Mouse (Mus musculus): Measurements from ENCODE around the gene Nfatc3. TPM values are rescaled to one million over a fixed set of nuclear protein-coding genes. Genes with fewer than 3 reads are reported as not detected.
A peak's percentile ranks its signal among the peaks of the same experiment; 100 is the strongest.

Nfatc3 gene
- polyA plus RNA-seq, 1 experiment, result 14.8 TPM

DNA sequence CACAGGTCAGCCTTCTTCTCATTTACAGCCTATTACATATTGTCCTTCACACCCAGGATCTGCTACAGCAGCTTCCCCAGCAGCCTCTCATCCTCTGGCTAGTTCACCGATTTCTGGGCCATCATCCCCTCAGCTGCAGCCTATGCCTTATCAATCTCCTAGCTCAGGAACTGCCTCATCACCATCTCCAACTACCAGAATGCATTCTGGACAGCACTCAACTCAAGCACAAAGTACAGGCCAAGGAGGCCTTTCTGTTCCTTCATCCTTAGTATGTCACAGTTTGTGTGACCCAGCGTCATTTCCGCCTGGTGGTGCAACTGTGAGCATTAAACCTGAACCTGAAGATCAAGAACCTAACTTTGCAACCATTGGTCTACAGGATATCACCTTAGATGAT is 50.1 kb downstream of the Nfatc3 start:
- 96% methylated on average over 3 of the region's 3 CpGs for WGBS
- DNase-seq (ENCODE audit: low read depth, low spot score), result no peak

DNA sequence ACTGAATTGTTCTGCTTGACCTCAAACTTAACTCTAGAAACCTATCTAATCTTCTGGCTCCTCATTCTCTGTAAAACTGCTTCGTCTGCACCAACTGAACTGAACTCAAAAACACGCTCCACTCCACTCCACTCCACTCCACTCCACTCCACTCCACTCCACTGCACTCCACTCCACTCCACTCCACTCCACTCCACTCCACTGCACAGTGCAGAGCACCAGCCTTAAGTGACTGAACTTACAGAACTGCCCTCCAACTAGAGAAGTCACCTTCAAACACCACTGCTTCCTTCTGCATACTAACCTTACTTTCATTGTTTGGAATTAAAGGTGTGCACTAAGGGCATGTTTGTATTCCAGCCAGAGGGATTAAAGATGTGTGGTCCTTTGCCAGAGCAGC is 53.4 kb downstream of the Nfatc3 start:
- WGBS, result 91% methylated on average over 2 of the region's 2 CpGs

DNA sequence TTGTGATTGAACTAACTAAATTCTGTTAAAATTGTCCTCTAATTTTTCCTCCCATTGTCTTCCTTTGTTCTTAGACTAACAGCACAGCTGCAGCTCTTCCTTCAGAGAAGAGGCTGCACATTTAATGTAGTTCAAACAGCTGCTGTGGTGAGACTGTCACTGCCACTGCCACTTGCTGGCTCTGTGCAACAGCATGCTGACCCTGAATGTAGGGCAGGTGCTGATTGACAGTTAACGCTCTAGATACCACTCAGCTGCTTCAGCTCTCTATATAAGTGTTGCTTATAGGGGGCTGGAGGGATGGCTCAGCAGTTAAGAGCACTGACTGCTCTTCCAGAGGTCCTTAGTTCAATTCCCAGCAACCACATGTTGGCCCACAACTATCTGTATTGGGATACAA is 53.9 kb downstream of the Nfatc3 start:
- DNase-seq (ENCODE audit: low read depth, low spot score), result no peak
- 97% methylated on average over 1 of the region's 1 CpGs for WGBS

More for the DNA sequence above, 53.4 kb downstream of the Nfatc3 start:
- DNase-seq (ENCODE audit: low read depth, low spot score), result no peak

DNA sequence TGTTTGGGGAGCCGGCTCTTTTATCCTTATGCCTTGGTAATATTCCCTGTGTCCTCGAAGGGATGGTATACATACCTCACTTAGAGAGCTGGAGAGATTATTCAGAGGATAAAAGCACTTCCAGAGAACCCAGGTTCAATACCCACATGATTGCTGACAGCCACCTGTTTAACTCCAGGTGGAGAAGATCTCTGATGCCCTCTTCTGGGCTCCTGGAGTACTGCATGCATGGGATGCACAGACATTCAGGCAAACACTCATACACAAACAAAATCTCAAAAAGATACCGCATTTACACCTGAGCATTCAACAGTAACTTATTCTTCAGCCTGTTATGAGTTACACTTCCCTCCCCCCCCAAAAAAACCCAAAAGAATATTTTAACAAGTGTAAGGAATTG is 57.3 kb downstream of the Nfatc3 start:
- DNase-seq (ENCODE audit: low read depth, low spot score), result no peak
- WGBS, result 99% methylated on average over 3 of the region's 3 CpGs

DNA sequence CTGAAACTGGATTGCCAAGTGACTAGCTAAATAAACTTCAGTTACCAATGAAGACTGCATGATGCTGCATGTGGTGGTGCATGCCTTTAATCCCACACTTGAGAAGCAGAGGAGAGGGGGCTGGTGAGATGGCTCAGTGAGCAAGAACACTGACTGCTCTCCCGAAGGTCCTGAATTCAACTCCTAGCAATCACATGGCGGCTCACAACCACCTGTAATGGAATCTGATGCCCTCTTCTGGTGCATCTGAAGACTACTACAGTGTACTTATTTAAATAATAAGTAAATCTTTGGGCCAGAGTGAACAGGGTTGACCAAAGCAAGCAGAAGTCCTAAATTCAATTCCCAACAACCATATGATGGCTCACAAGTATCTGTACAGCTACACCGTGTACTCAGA is 64.8 kb downstream of the Nfatc3 start:
- WGBS, result 78% methylated on average over 3 of the region's 3 CpGs
- DNase-seq (ENCODE audit: low read depth, low spot score), result no peak

DNA sequence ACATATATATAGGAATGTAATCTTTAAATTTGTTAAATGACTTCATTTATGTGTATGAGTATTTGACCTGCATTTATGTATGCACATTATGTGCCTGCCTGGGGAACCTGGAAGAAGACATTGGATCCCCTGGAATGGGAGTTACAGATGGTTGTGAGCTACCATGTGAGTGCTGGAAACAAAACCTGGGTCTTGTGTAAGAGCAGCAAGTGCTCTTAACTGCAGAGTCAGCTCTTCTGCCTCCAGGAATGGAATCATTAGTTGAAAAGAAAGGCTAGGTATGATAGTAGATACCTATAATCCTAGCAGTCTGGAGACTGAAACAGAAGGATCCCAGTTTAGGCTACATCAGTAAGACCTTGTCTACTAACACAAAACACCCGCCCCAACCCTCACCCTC is 67.4 kb downstream of the Nfatc3 start:
- whole genome bisulfite sequencing, result 100% methylated on average over 1 of the region's 1 CpGs
- DNase-seq (ENCODE audit: low read depth, low spot score), result no peak

DNA sequence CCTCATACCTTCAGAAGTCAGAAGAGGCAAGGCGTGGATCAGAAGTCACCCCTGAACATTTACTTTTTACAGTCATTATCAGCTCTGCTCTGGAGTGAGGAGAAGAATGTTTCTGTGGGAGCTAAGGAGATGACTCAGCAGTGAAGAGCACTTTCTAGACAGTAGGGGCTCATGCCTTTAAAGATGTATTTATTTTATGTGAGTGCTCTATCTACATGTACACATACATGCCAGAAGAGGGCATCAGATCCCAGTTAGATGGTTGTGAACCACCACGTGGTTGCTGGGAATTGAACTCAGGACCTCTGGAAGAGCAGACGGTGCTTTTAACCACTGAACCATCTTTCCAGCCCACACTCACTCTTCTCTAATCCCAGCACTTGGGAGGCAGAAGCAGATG is 68.4 kb downstream of the Nfatc3 start:
- DNase-seq (ENCODE audit: low read depth, low spot score), result no peak
- 59% methylated on average over 3 of the region's 3 CpGs for WGBS

DNA sequence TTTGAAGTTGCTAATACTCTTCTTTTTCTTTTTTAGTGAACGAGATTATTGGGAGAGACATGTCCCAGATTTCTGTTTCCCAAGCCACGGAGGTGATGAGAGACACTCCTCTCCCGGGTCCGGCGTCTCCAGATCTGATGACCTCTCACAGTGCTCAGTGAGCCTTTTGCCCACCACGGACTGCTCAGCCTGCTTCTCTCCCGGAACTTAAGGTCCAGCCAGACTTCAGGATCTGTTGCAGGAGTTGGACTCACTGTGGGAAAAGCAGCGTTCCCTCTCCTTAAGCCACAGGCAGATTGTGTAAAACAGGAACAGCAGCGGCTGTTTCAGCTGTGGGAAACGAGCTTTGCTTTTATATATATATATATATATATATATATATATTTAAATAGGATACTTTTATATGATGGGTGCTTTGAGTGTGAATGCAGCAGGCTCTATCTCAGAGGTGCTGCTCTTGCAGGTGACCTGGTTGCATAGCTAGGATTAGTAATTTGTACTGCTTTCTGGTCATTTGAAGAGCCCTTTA is 69.3 kb downstream of the Nfatc3 start:
- 82% methylated on average over 10 of the region's 10 CpGs for WGBS
- DNase-seq (ENCODE audit: low read depth, low spot score), result no peak

DNA sequence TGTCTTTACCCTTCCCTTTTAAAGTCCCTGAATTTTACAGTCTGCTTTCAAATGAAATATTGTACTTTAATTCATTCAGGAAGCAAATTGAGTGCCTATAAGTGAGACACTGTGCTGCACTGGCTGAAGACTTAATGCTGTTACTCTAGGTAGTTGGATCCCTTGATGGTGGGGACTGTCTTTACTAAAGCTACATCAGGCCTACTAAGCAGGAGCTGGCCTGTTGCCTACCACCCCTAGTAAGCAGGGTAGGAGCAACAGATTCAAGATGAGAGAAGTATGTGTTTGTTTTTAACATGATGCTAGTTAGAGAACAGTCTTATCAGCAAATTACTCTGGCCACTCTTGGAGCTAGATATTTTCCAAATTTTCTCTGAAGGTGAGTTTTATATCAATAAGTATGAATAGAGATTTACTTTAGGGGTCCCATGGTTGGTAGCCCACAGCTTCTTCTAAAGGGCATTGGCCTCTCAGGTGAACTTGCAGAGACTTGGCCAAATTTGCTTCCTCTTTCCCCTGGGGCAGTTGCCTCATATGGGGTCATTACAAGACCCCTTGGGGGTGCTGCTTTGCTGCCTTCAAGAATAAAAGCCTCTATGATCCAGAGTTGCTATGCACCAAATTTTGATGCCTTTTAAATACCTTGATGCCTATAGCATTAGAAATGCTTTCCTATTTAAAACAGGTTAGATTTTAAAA is 70.7 kb downstream of the Nfatc3 start:
- no peak for DNase-seq (ENCODE audit: low read depth, low spot score)

DNA sequence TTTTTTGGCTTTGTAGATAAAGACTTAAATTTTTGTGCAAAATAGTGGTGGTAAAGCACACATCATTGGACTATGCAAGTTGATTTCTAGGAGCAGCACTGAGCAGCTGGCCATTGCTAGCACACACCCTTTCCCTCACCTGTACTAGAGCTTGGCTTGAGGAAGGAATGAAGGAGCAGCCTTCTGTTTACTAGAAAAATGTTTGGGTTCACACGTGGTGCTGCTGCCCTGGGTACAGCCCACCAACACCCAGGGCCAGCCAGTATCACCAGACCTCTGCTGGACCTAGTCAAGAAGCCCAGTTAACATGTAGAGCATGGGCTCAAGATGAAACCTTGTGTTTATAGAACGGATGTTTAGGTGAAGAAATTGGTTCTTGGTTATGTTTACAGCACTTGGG is 71.4 kb downstream of the Nfatc3 start:
- DNase-seq (ENCODE audit: low read depth, low spot score), result no peak
- WGBS, result 42% methylated on average over 2 of the region's 2 CpGs

DNA sequence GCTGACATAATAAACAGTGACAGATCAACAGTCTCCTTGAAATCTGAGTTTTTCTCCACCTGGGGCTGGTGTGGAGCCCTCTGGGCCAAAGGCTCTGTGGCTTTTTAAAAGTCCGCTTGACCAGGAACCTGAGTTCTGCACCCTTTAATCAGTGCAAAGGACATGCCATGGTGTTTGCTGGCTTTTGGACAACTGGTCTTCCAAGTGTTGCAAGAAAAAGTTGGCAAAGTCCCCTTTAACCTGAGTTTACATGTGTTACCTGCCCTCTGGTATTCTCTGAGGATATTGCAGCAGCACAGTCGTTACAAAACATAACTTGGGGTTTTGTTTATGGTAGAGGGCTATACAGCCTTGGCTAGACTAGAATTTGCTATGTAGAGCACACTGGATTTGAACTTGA is 71.9 kb downstream of the Nfatc3 start:
- DNase-seq (ENCODE audit: low read depth, low spot score), result no peak
- 69% methylated on average over 2 of the region's 2 CpGs for WGBS

DNA sequence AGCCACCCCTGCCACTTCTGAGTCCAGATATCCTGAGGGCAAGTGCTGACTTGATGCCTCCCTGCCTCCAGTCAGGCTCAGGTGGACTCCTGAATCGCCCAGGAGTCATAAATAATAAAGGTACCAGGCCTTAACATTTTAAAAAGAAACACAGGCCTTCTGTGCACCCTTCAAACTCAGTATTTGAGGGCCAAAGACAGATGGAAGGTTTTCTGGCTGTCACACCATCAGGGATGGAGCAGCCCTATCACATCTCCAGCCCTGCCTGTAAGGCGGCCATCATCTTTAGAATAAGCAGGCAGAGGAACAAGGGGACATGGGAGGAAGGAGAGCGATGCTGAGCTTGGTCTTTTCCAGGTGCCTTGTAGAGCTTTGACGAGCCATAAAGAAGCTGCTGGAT is 72.4 kb downstream of the Nfatc3 start:
- WGBS, result 87% methylated on average over 4 of the region's 4 CpGs
- DNase-seq (ENCODE audit: low read depth, low spot score), result no peak

DNA sequence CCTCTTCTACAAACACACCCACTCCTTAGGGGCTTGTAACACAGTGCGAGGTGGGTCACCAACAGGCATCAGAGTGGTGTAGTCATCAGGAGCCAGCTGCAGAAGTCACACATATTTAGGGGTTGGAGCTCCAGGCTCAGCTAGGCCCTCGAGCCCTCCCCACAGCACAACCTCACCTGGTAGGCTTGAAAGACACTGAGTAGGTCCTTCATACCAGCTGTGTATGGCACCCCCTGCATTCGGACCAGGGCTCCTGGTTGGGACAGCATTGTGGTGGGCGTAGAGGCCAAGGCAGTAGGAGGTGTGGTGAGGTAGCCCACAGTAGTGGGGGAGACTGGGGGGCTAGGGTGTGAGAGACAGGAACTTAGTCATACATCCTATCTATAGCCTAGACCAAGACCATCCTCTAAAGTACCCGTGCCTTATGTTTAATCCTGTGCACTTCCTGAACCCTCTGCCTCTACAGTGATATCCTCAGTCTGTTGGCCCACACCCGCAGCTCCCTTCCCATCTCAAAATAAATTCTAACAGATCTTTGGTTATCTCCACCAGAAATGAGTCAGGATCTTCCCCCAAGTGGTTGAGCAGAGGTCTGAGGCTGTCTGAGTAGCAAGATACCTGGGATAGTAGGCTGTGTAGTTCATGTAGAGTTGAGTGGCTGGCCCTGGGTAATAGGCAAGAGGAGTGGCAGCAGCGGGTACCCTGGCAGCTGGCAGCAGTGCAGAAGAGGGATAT is 73.0 kb downstream of the Nfatc3 start:
- no peak for DNase-seq (ENCODE audit: low read depth, low spot score)
- 80% methylated on average over 7 of the region's 7 CpGs for WGBS

DNA sequence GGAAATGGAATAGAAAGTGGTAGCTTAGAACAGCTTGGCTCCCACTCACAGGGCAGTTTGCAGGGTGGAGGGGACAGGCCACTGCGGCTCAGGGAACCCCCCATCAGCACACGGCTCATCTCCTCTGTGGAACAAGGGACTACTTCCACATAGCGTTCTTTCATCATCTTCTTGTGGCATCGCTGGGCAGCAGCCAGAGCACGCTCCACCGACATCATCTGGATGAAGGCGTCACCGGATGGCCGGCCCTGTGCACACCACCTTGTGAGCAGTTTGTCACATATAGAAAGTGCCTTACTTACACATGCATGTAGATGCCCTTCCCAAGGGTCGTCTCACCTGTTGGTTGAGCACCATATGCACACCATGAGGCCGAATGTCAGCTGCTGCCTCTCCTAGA is 73.7 kb downstream of the Nfatc3 start:
- no peak for DNase-seq (ENCODE audit: low read depth, low spot score)
- WGBS, result 94% methylated on average over 11 of the region's 11 CpGs

DNA sequence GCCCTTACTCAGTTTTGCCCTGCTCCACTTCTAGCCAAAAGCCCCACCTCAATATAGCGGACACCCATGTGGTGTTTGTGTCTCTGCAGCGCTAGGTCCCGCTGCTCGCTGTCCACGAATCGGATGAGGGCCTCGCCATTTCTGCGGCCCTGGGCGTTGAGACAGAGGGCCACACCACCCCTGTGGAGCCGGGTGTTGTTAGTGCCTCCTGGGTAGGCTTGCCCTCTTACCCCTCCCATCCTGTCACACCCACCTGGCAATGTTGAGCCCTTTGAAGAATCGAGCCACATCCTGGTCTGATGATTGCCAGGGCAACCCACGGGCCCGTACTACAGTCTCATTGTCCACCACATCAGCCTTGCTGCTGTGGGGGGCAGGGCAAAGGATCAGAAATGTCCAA is 74.9 kb downstream of the Nfatc3 start:
- 24% methylated on average over 13 of the region's 13 CpGs for WGBS
- DNase-seq (ENCODE audit: low read depth, low spot score), result no peak

DNA sequence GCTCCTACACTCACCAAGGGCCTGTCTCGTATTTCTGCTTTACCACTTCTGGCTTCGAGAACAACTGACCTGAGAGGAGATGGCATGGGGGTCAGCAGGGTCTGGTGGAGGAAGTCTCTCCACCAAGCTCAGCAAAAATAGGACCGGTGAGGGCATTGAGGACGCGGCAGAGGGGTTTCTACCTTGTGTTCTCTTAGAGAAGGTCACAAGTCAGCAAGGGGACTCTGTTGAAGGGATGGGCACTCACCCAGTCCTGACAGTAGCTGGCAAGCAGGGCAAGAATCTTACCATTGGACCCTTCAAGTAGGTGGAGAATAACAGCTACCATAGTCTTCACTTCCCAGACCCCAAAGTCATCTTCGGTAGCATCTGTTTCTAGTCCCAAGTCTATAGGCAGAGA is 75.3 kb downstream of the Nfatc3 start:
- 65% methylated on average over 6 of the region's 6 CpGs for WGBS
- DNase-seq (ENCODE audit: low read depth, low spot score), result no peak

DNA sequence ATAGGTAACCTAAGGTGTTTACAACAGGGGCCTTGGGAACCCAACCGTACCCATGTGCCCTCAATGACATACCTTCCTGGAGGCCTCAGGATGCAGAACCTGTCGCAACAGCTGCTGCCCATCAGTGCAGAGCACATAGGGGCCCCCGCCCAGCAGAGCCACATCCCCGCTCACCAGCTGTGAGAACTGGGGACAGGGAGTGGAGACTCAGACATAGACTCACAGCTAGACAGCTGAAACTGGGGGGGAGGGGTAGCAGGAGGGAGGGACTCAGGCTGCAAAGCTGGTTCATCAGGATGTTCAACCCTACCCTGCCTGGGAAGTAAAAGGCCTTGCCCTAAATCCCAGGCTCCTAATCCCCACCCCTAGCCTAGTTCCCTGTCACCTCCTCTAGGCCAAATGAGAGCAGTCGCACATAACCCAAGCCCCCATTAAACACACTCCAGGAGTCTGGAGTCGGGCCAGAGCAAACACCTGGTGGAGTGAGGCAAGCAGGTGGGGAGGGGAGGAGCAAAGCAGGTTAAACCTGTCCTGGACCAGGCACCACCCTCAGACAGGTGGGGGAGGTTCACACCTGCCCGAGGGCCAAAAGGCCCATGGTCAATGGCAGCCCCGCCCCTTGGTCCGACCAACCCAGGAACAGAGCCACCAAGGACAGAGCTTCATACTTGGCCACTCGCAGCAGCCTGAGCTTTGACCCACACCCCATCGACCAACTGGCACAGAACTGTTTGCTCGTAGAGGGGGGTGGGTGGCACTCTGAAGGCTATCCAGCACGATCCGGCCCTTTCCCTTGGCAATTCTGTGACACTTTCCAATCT is 76.3 kb downstream of the Nfatc3 start:
- 17% methylated on average over 14 of the region's 14 CpGs for WGBS
- peak; percentile 93 for DNase-seq (ENCODE audit: low read depth, low spot score)

DNA sequence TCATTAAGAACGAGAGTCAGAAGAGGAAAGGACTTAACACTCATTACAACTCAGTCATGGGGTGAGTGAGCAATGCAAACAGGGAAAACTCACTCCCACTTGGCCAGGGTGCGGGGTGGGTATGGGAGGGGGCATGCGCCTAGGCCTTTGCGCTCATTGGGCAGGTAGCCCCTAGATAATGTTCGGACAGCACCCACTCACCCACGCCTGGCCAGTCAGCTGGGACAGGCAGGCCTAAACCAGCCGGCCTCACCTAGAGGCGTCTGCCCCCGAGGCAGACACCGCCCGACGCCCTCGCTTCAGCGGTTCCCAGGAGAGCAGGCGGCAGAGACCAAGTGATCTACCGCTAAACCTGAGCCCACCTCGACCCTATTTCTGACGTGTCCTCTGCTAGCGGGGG is 77.0 kb downstream of the Nfatc3 start:
- 7% methylated on average over 19 of the region's 19 CpGs for WGBS
- no peak for DNase-seq (ENCODE audit: low read depth, low spot score)

DNA sequence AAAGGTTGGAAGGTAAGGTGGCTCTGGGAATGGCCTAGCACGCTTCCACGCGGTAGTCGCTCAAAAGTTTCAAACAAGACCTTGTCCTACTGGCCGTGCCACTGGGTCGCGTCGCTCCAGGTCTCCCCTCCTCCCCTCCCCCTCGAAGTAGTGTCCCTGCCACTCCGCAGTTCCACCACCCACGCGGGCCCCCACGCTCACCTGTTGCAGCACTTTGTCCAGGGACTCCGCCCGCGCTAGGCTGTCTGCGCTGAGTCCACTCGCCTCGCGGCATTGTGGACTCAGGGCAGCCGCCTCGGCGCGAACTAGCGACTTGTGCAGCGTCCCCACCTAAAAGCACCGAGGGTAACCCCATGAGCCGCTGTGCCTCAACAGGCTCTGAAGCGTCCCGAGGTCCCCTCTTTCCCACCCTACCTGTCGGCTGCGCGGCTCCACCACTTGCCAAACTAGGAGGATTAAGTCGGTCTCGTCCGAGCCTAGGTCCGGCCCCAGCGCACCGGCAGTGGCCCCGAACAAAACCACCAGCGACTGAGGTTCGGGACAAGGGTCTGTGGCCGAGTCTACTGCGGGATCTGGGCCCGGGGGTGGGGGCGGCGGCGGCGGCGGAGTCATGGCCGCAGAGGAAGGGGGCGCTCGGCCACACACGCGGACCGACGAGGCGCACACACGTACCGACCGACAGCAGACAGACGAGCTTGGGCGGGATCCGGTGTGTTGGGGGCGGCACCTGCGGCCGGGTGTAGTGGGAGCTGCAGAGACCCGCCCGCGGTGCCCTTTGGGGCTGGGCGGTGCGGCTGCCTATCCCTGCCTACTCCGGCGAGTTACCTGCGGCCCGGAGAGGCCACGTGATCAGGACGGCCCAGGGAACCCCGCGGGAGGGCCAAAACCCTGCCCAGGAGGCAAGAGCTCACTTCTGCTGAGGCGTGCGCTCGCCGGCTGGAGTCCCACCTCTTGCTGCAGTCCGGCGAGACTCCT is 77.8 kb downstream of the Nfatc3 start, which contains the start of gene Esrp2:
Gene Esrp2, minus strand, starts transcription at position 819 of the 975 bp plus-strand sequence.
- no peak for DNase-seq (ENCODE audit: low read depth, low spot score)
- WGBS, result under 1% methylated on average over 86 of the region's 86 CpGs

Measured in large intestine, adult 2 months (tissue).